Mouse (Mus musculus) G1E-ER4 (cell line): ENCODE measurements around the gene Aspn. TPM values are rescaled to one million over a fixed set of nuclear protein-coding genes. Genes with fewer than 3 reads are reported as not detected.

ENCODE experiments used
- GATA1 ChIP-seq: IDR thresholded peaks from one replicate; pipeline ENCODE4 v1.8.0; 2012; ENCODE audit warnings: low read length, inconsistent platforms
- polyA plus RNA-seq: library from polyadenylated mRNA; stranded (reverse); fragments of >175 nt; gene quantifications from 2 replicates; pipeline ENCODE4 v1.2.3, GENCODE M21; 2012

Aspn gene
- not detected in 2 replicates for polyA plus RNA-seq

- TF ChIP-seq GATA1 = no peak
Observed at GRCm38 (mm10) chr13:49544279-49544678, at the start of gene Aspn. TSS of gene Aspn (plus strand) at chr13:49544443.

- no peak for TF ChIP-seq GATA1
Observed at GRCm38 (mm10) chr13:49504510-49504909, 39.7 kb upstream of the Aspn start, which contains the start of gene Ecm2. TSS of gene Ecm2 (plus strand) at chr13:49504810.

- no peak for TF ChIP-seq GATA1
Observed at GRCm38 (mm10) chr13:49505776-49506175, 38.5 kb upstream of the Aspn start.

- no peak for TF ChIP-seq GATA1
Observed at GRCm38 (mm10) chr13:49507176-49507575, 37.1 kb upstream of the Aspn start.

GRCm38 (mm10) chr13:49518761-49519160 is 25.5 kb upstream of the Aspn start:
- TF ChIP-seq GATA1 = no peak

- TF ChIP-seq GATA1 = no peak
Observed at GRCm38 (mm10) chr13:49526235-49526634, 18.0 kb upstream of the Aspn start.

GRCm38 (mm10) chr13:49530636-49531035 is 13.6 kb upstream of the Aspn start:
- no peak for TF ChIP-seq GATA1

- no peak for TF ChIP-seq GATA1
Observed at GRCm38 (mm10) chr13:49536946-49537345, 7.3 kb upstream of the Aspn start.

- no peak for TF ChIP-seq GATA1
Observed at GRCm38 (mm10) chr13:49538693-49539092, 5.5 kb upstream of the Aspn start.

GRCm38 (mm10) chr13:49545646-49546045 is 1.4 kb downstream of the Aspn start:
- TF ChIP-seq GATA1 = no peak

GRCm38 (mm10) chr13:49546517-49546916 is 2.3 kb downstream of the Aspn start:
- TF ChIP-seq GATA1 = no peak

- TF ChIP-seq GATA1 = no peak
Observed at GRCm38 (mm10) chr13:49547563-49548150, 3.4 kb downstream of the Aspn start.

GRCm38 (mm10) chr13:49549616-49550015 is 5.4 kb downstream of the Aspn start:
- TF ChIP-seq GATA1 = no peak

GRCm38 (mm10) chr13:49554519-49554918 is 10.3 kb downstream of the Aspn start:
- no peak for TF ChIP-seq GATA1

- TF ChIP-seq GATA1 = no peak
Observed at GRCm38 (mm10) chr13:49556203-49556602, 12.0 kb downstream of the Aspn start.

GRCm38 (mm10) chr13:49556924-49557323 is 12.7 kb downstream of the Aspn start:
- no peak for TF ChIP-seq GATA1

GRCm38 (mm10) chr13:49559185-49559584 is 14.9 kb downstream of the Aspn start:
- TF ChIP-seq GATA1 = no peak

GRCm38 (mm10) chr13:49560886-49561285 is 16.6 kb downstream of the Aspn start:
- peak; percentile 67 for TF ChIP-seq GATA1
